Mouse (Mus musculus) bone marrow, adult 2 months (tissue): ENCODE measurements around the gene Raf1. TPM values are rescaled to one million over a fixed set of nuclear protein-coding genes. Genes with fewer than 3 reads are reported as not detected.

ENCODE experiments used
- H3K27ac ChIP-seq: fragments of 200-500 bp; 2 replicates; pipeline ENCODE4 v1.5.1; 2012; ENCODE audit warnings: low read depth, mild to moderate bottlenecking, control low read depth, inconsistent platforms, low read length; ENCODE audit not compliant: control insufficient read depth, poor library complexity, insufficient read depth
- H3K4me1 ChIP-seq: fragments of 200-500 bp; 2 replicates; pipeline ENCODE4 v1.6.1; 2011; ENCODE audit warnings: low read length; ENCODE audit not compliant: control insufficient read depth, insufficient read depth
- H3K4me3 ChIP-seq: fragments of 200-500 bp; replicated peaks from 2 replicates; pipeline ENCODE3; 2011; ENCODE audit warnings: mild to moderate bottlenecking, low read depth, low read length, control low read depth; ENCODE audit not compliant: control insufficient read depth
- CTCF ChIP-seq: fragments of 200-500 bp; IDR thresholded peaks from 2 replicates; pipeline ENCODE4 v1.5.1; 2011; ENCODE audit warnings: low read length, control low read depth; ENCODE audit not compliant: control insufficient read depth, insufficient read depth
- POLR2A ChIP-seq: fragments of 200-500 bp; IDR thresholded peaks from 2 replicates; pipeline ENCODE4 v1.6.1; 2011; ENCODE audit warnings: low read depth, mild to moderate bottlenecking, control low read depth, low read length, borderline replicate concordance; ENCODE audit not compliant: control insufficient read depth
- WGBS: fragments of 180-500 bp; shearing (Covaris S2); methylation state at CpG from one replicate; pipeline ENCODE4 v1.1.7; 2018; 5-methylcytosine and 5-hydroxymethylcytosine counted together
- polyA plus RNA-seq: library from polyadenylated mRNA; stranded (reverse); fragments of >200 nt; gene quantifications from 2 replicates; pipeline ENCODE4 v1.2.4, GENCODE M21; 2011; ENCODE audit warnings: low replicate concordance; ENCODE audit not compliant: missing spikeins, insufficient read depth, insufficient read length

Gene Raf1
- polyA plus RNA-seq = 55.8 and 65.4 TPM in 2 replicates

DNA sequence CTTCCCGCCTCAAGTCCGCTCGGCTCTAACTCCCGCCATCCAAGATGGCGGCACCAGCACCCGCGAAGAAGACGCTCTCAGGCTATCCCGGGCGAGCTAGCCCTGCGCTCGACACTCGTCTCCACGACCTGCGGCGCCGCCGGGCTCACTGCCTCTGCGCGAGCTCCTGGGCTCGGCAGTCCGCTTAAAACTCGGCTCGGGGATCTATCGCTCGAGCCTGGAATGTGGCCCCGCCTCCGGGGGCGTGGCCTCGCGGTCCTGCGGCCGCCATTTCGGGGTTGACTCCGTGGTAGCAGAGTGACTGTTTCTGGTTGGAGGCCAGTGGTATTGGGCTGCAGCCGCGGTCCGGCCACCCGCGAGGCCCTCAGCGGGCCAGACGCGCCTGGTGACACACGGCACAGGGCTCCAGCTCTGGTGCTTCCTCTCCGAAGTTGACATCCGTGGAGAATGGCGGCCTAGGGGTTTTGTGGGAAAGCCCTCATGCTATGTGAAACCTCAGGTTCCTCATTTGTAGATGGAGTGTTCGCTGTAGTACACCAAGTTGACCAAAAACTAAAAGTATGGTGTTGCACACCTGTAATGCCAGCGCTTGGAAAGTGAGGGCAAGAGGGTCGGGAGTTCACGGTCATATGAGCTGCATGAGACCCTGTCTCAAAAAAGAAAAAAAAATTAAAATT lies at the start of gene Raf1:
Gene Raf1 (minus strand): TSS at position 184 of the 677 bp plus-strand sequence.
- H3K27ac ChIP-seq = peak within 1 kb of the TSS; percentile 99
- TF ChIP-seq POLR2A (peak; percentile 86; the same call in 1 of the 2 replicates), CTCF (peak; percentile 1; the same call in 1 of the 2 replicates)
- no peaks in the 10 kb centered on the region; the same call in 1 of the 2 replicates for H3K4me1 ChIP-seq
- under 1% methylated on average over 51 of the region's 51 CpGs for WGBS
- H3K4me3 ChIP-seq = peak within 1 kb of the TSS; percentile 89

DNA sequence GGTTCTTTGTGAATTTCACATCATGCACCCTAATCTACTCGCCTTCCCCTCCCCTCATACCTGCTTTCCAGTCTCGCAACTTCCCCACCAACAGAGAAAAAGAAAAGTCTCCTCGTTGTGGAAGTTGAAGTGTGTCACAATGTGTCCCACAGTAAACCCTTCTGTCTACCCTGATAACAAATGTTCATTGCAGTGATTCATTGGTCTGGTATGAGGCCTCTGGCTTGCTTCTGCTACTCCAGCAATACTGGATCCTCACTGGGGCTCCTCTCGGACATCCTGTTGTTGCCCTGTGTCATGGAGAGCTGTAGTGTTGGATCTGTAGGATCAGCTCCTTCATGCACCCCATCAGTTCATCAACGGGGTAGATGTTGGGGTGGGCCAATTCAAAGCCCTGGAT lies 45.8 kb upstream of the Raf1 start:
- 62% methylated on average over 5 of the region's 5 CpGs for WGBS
- TF ChIP-seq POLR2A (no peak), CTCF (no peak)
- H3K4me1 ChIP-seq = peaks cover 2% of the 10 kb centered on the region

DNA sequence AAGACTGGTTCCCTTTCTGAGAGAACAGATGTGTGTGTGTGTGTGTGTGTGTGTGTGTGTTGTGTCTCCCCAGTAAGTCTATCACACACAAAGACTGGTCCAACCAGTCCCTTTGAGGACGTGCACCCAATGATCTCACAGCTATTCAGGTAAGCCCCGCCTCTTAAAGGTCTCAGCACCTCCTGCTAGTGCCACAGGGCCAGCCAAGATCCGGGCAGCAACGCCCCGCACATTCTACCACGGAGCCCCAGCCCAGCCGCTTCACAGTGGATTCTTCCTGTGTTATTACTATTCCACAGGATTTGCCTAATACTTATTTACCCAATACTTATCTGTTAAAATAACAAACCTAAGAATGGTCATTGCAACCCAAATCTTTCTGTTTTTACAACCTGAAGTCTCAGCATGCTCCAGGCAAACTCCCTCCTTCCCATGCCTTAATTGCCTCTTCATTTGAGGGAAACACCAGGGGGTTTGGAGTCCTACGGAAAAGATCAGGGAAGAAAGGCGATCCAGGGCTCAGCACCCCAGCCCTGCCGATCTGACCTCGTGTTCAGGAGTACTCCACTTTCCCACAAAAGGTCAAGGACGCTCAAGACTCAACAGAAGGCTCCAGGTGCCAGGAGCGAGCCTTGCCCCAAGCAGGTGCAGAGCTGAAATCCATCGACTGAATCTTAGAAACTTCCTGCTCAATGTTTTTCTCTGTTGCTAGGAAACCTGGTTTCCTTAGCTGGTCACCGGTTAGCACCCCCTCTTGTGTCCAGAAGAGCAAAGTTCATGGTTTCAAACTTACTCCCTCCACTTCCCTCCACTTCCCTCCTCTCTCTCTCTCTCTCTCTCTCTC lies 41.5 kb upstream of the Raf1 start:
- Histone ChIP-seq H3K27ac (no peak overlapping the region), H3K4me1 (peaks cover 2% of the 10 kb centered on the region), H3K4me3 (peak overlapping the region; percentile 37)
- TF ChIP-seq CTCF (0 out of 2 replicates have a peak, but pooled peaks have one; percentile 18), POLR2A (no peak)
- 2% methylated on average over 15 of the region's 15 CpGs for WGBS

More for the DNA sequence above, 45.8 kb upstream of the Raf1 start:
- Histone ChIP-seq H3K27ac (no peak overlapping the region), H3K4me3 (no peak overlapping the region)

DNA sequence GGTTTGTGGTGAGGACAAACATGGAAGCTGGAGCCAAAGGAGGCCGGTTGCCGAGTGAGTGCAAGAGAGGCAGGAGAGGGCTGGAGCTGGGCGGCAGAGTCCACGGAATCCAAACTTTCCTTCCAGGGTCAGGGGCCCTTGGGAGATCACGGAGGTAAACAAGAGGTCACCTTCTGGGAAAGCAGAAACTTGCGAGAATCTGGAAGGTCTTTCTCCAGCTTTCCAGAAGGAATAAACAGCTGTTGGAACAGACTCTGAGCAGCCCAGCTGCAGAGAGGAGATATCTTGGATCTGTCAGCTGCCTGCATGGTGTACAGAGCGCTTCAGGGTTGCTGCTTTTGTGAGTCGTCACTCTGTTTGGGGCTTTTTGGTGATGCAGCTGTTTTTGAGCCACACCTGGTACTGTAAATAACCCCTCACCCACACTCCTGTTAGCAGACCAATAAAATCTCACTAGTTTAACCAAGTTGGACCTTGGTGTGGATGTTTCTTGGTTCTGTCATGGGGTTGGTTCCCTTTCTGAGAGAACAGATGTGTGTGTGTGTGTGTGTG lies 40.7 kb upstream of the Raf1 start:
- TF ChIP-seq CTCF (no peak), POLR2A (no peak)
- Histone ChIP-seq H3K27ac (no peak overlapping the region), H3K4me3 (no peak overlapping the region), H3K4me1 (peaks cover 2% of the 10 kb centered on the region)
- WGBS = 63% methylated on average over 8 of the region's 8 CpGs

GRCm38 (mm10) chr6:115711261-115711660 lies 34.8 kb upstream of the Raf1 start:
- no peak for TF ChIP-seq POLR2A
- no peak for TF ChIP-seq CTCF
- 70% methylated on average over 3 of the region's 3 CpGs for WGBS
- no peaks in the 10 kb centered on the region; the same call in 1 of the 2 replicates for H3K4me1 ChIP-seq

DNA sequence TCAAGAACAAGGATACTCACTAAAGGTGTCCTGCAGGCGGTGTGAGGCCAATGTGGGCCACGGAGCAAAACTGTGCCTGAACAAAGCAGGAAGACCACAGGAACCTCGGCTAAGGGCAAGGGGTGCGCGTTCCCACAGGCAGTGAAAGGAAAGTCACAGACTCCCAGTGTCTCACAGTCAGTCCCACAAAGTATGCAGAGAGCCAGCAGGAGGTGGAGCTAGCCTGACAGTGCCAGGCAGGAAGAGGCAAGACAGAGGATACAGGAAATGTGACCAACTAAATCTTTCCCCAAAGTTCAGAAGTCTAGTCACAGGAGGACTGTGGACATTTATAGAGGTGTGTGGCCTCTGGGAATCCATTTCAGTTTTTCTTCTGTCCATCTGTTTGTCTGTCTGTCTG lies 26.5 kb upstream of the Raf1 start:
- no peak overlapping the region for H3K4me3 ChIP-seq
- no peaks in the 10 kb centered on the region; the same call in none of the 2 replicates for H3K4me1 ChIP-seq
- WGBS = 58% methylated on average over 5 of the region's 5 CpGs
- no peak overlapping the region for H3K27ac ChIP-seq
- TF ChIP-seq CTCF = no peak
- no peak for TF ChIP-seq POLR2A

More at GRCm38 (mm10) chr6:115711261-115711660, 34.8 kb upstream of the Raf1 start:
- Histone ChIP-seq H3K27ac (no peak overlapping the region), H3K4me3 (no peak overlapping the region)

GRCm38 (mm10) chr6:115701302-115701701 lies 24.9 kb upstream of the Raf1 start:
- Histone ChIP-seq H3K27ac (no peak overlapping the region), H3K4me3 (no peak overlapping the region), H3K4me1 (no peaks in the 10 kb centered on the region; the same call in 1 of the 2 replicates)
- WGBS = 71% methylated on average over 11 of the region's 11 CpGs
- TF ChIP-seq CTCF (peak; percentile 49; the same call in 1 of the 2 replicates), POLR2A (no peak)
